Mouse (Mus musculus) monocyte, adult 5-6 weeks (primary cell): ENCODE data around the gene Mgat4e. TPM values are rescaled to one million over a fixed set of nuclear protein-coding genes. Genes with fewer than 3 reads are reported as not detected.
"Not testable (repeated sequence)": the region's sequence is repeated elsewhere in the genome, so short reads cannot be mapped to it uniquely, and the experiment has no call there.

Experiments used
- ATAC-seq: fragments of 153-309, 156-312 bp; replicated peaks from 2 replicates; pipeline ENCODE4 v1.8.0; 2017; ENCODE audit warnings: mild to moderate bottlenecking; ENCODE audit not compliant: low TSS enrichment, insufficient number of reproducible peaks, severe bottlenecking, poor library complexity, low FRiP score
- total RNA-seq: library from RNA; stranded (forward); fragments of 200-1000, 200-491, 200-594 nt; gene quantifications from 3 replicates; pipeline ENCODE4 v1.2.3, GENCODE M21; 2017

The Mgat4e gene
- total RNA-seq, 1 experiment from 2014 or later: not detected

GRCm38 (mm10) chr1:134559226-134559625, 9.7 kb upstream of the Mgat4e start:
- ATAC-seq: no peak

GRCm38 (mm10) chr1:134558511-134558910, 9.0 kb upstream of the Mgat4e start:
- no peak for ATAC-seq

GRCm38 (mm10) chr1:134556671-134557218, 7.3 kb upstream of the Mgat4e start:
- peak; percentile 92 for ATAC-seq

GRCm38 (mm10) chr1:134555871-134556670, 6.6 kb upstream of the Mgat4e start:
- peak; percentile 6; the same call in 1 of the 2 replicates for ATAC-seq

- no peak for ATAC-seq
Measured at GRCm38 (mm10) chr1:134555240-134555870, 5.9 kb upstream of the Mgat4e start.

- ATAC-seq: no peak
Measured at GRCm38 (mm10) chr1:134552396-134552795, 2.9 kb upstream of the Mgat4e start.

- no peak for ATAC-seq
Measured at GRCm38 (mm10) chr1:134551869-134552268, 2.4 kb upstream of the Mgat4e start.

GRCm38 (mm10) chr1:134548231-134548630, 1.3 kb downstream of the Mgat4e start:
- ATAC-seq: no peak

- ATAC-seq: no peak
Measured at GRCm38 (mm10) chr1:134540610-134541009, 8.9 kb downstream of the Mgat4e start.

- no peak for ATAC-seq
Measured at GRCm38 (mm10) chr1:134535513-134535912, 14.0 kb downstream of the Mgat4e start.

GRCm38 (mm10) chr1:134535054-134535453, 14.4 kb downstream of the Mgat4e start:
- ATAC-seq: no peak

GRCm38 (mm10) chr1:134533710-134534109, 15.8 kb downstream of the Mgat4e start:
- ATAC-seq: not testable (repeated sequence)

GRCm38 (mm10) chr1:134530618-134531017, 18.9 kb downstream of the Mgat4e start:
- no peak for ATAC-seq

GRCm38 (mm10) chr1:134526752-134527151, 22.7 kb downstream of the Mgat4e start:
- no peak for ATAC-seq

- no peak for ATAC-seq
Measured at GRCm38 (mm10) chr1:134525015-134525414, 24.5 kb downstream of the Mgat4e start.

- peak; percentile 56; the same call in 1 of the 2 replicates for ATAC-seq
Measured at GRCm38 (mm10) chr1:134524424-134524823, 25.1 kb downstream of the Mgat4e start.

GRCm38 (mm10) chr1:134522325-134522724, 27.2 kb downstream of the Mgat4e start:
- no peak for ATAC-seq

GRCm38 (mm10) chr1:134521163-134521562, 28.3 kb downstream of the Mgat4e start:
- ATAC-seq: no peak

- ATAC-seq: no peak
Measured at GRCm38 (mm10) chr1:134520001-134520721, 29.3 kb downstream of the Mgat4e start.
